Mouse (Mus musculus) forebrain, embryonic 10.5 days (tissue): Measurements from ENCODE around the gene Hspa1l. TPM values are rescaled to one million over a fixed set of nuclear protein-coding genes. Genes with fewer than 3 reads are reported as not detected.
A peak's percentile ranks its signal among the peaks of the same experiment; 100 is the strongest.
"Not testable (repeated sequence)": the region's sequence is repeated elsewhere in the genome, so short reads cannot be mapped to it uniquely, and the experiment has no call there.

Experiments used
- DNase-seq: peaks from one replicate; pipeline ENCODE4 v3.0.0-alpha.2; 2017; ENCODE audit warnings: low spot score; ENCODE audit errors: extremely low spot score
- H3K27ac ChIP-seq: fragments of 300-500 bp; sonication (generic); 2 replicates; pipeline ENCODE4 v1.5.1; 2016; ENCODE audit warnings: mild to moderate bottlenecking
- H3K27me3 ChIP-seq: fragments of 300-500 bp; sonication (generic); 2 replicates; pipeline ENCODE4 v1.6.1; 2016; ENCODE audit warnings: mild to moderate bottlenecking; ENCODE audit not compliant: poor library complexity, severe bottlenecking
- H3K36me3 ChIP-seq: fragments of 300-500 bp; sonication (generic); replicated peaks from 2 replicates; pipeline ENCODE4 v1.6.1; 2016; ENCODE audit warnings: mild to moderate bottlenecking, moderate library complexity
- H3K4me1 ChIP-seq: fragments of 300-500 bp; sonication (generic); 2 replicates; pipeline ENCODE4 v1.6.1; 2016
- H3K4me3 ChIP-seq: fragments of 300-500 bp; sonication (generic); 2 replicates; pipeline ENCODE4 v1.5.1; 2016; ENCODE audit warnings: mild to moderate bottlenecking, moderate library complexity
- H3K9me3 ChIP-seq: fragments of 300-500 bp; sonication (generic); 2 replicates; pipeline ENCODE4 v1.6.1; 2016; ENCODE audit warnings: mild to moderate bottlenecking, moderate library complexity
- WGBS: fragments of 180-500 bp; shearing (Covaris S2); methylation state at CpG from one replicate; pipeline ENCODE4 v1.1.7; 2016; 5-methylcytosine and 5-hydroxymethylcytosine counted together
- polyA plus RNA-seq: library from polyadenylated mRNA; unstranded; fragments of >200 nt; fragmentation: Nextera tagmentation; extraction: Ambion mirVana; gene quantifications from 2 replicates; pipeline ENCODE4 v1.2.1, GENCODE M21; 2016

The Hspa1l gene
- polyA plus RNA-seq, 1 experiment from 2014 or later, result 1.1 TPM

- Histone ChIP-seq H3K9me3 (0 out of 2 replicates have a peak, but pooled peaks cover 3% of the 10 kb centered on the region), H3K27ac (no peak overlapping the region), H3K4me3 (no peak overlapping the region; the same call in 1 of the 2 replicates), H3K4me1 (peaks cover 31% of the 10 kb centered on the region), H3K36me3 (peaks cover 78% of the 10 kb centered on the region), H3K27me3 (no peaks in the 10 kb centered on the region)
- no peak for DNase-seq
- 93% methylated on average over 10 of the region's 10 CpGs for WGBS
These were observed 32.7 kb downstream of the Hspa1l start for GRCm38 (mm10) chr17:35005158-35005557.

GRCm38 (mm10) chr17:35005902-35006301 is 33.4 kb downstream of the Hspa1l start:
- not testable (repeated sequence) for H3K27me3 ChIP-seq, H3K27ac ChIP-seq, H3K9me3 ChIP-seq, DNase-seq, H3K4me3 ChIP-seq
- 98% methylated on average over 4 of the region's 5 CpGs for WGBS
- H3K4me1 ChIP-seq, result peaks cover 26% of the 10 kb centered on the region
- peaks cover 85% of the 10 kb centered on the region for H3K36me3 ChIP-seq

DNA sequence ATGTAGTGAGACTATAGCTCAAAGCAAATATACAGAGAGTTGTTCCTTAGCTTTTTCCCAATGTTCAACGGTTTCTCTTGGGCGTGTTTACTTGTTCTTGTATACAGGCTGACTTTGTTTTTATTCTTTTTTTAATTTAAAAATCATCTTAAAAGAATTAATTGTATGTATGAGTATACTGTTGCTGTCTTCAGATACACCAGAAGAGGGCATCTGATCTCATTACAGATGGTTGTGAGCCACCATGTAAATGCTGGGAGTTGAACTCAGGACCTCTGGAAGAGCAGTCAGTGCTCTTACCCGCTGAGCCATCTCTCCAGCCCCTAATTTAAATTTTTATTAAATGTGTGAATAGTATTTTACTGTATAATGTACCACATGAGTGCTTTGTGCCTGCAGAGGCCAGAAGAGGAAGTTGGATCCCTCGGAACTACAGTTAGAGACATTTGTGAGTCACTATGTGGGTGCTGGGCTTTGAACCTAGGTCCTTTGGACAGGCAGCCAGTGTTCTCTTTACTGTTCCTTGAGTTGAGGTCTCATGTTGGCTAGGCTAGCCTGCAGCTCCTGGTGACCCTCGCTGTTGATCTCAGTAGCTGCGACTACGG is 35.0 kb downstream of the Hspa1l start:
- no peaks in the 10 kb centered on the region for H3K27me3 ChIP-seq
- H3K4me3 ChIP-seq, result no peak overlapping the region
- H3K9me3 ChIP-seq, result 0 out of 2 replicates have a peak, but pooled peaks cover 3% of the 10 kb centered on the region
- peaks cover 98% of the 10 kb centered on the region for H3K36me3 ChIP-seq
- no peak overlapping the region for H3K27ac ChIP-seq
- WGBS, result 94% methylated on average over 7 of the region's 7 CpGs
- DNase-seq, result no peak
- H3K4me1 ChIP-seq, result peaks cover 12% of the 10 kb centered on the region

GRCm38 (mm10) chr17:35009586-35009985 is 37.1 kb downstream of the Hspa1l start:
- H3K27me3 ChIP-seq, result no peaks in the 10 kb centered on the region
- H3K4me3 ChIP-seq, result no peak overlapping the region; the same call in 1 of the 2 replicates
- DNase-seq, result no peak
- H3K27ac ChIP-seq, result no peak overlapping the region
- 87% methylated on average over 7 of the region's 7 CpGs for WGBS
- H3K4me1 ChIP-seq, result no peaks in the 10 kb centered on the region
- H3K36me3 ChIP-seq, result peaks cover 100% of the 10 kb centered on the region
- H3K9me3 ChIP-seq, result 0 out of 2 replicates have a peak, but pooled peaks cover 3% of the 10 kb centered on the region

- no peak for DNase-seq
- Histone ChIP-seq H3K4me3 (no peak overlapping the region), H3K4me1 (no peaks in the 10 kb centered on the region), H3K36me3 (peaks cover 100% of the 10 kb centered on the region), H3K27ac (no peak overlapping the region), H3K27me3 (no peaks in the 10 kb centered on the region), H3K9me3 (0 out of 2 replicates have a peak, but pooled peaks cover 2% of the 10 kb centered on the region)
- 94% methylated on average over 8 of the region's 8 CpGs for WGBS
These were observed 38.9 kb downstream of the Hspa1l start for GRCm38 (mm10) chr17:35011440-35011839.

DNA sequence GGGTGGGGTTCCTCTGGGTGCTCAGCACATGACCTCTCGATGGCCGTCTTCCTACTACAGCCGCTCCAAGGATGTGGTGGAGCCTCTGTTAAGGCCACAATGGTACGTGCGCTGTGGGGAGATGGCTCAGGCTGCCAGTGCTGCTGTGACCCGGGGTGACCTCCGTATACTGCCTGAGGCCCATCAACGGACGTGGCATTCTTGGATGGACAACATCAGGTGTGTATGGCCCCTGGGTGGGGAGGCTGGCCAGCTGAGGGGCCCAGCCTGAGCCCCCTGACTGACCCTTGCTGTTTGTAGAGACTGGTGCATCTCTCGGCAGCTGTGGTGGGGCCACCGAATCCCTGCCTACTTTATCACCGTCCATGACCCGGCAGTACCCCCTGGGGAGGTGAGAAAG is 39.9 kb downstream of the Hspa1l start:
- no peaks in the 10 kb centered on the region for H3K27me3 ChIP-seq
- peaks cover 100% of the 10 kb centered on the region for H3K36me3 ChIP-seq
- WGBS, result 87% methylated on average over 13 of the region's 13 CpGs
- no peaks in the 10 kb centered on the region for H3K9me3 ChIP-seq
- H3K4me1 ChIP-seq, result no peaks in the 10 kb centered on the region
- H3K27ac ChIP-seq, result no peak overlapping the region
- DNase-seq, result no peak
- no peak overlapping the region for H3K4me3 ChIP-seq

DNA sequence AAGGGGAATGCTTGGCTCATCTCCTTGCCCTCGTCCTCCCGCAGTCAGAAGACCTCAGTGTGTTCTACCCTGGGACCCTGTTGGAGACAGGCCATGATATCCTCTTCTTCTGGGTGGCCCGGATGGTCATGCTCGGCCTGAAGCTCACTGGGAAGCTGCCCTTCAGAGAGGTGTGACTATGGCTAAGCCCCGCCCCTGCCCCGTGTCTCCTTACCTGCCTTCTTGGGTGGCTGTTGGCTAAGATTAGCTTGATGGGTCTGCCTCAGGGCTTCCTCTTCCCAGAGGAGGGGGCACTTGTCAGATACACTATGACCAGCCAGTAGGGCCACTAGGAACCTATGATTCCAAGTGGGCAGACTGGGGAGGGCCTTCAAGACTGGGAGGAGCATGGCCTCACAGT is 40.7 kb downstream of the Hspa1l start:
- Histone ChIP-seq H3K27ac (no peak overlapping the region), H3K27me3 (no peaks in the 10 kb centered on the region), H3K4me1 (no peaks in the 10 kb centered on the region), H3K4me3 (no peak overlapping the region), H3K36me3 (peaks cover 100% of the 10 kb centered on the region), H3K9me3 (no peaks in the 10 kb centered on the region)
- WGBS, result 93% methylated on average over 6 of the region's 6 CpGs
- no peak for DNase-seq

DNA sequence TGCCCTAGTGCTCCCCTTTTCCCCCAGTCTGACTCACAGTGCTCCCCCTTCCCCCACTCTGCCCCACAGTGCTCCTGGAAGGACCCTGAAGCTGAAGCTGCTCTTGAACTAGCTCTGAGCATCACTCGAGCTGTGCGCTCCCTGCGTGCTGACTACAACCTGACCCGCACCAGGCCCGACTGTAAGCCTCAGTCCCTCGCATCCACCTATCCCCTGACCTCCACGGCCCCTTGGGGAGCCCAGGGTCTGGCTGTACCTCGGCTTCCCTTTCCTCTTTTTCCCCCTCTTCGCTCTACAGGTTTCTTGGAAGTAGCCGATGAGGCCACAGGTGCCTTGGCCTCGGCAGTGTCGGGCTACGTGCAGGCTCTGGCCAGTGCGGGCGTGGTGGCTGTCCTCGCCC is 42.8 kb downstream of the Hspa1l start:
- H3K9me3 ChIP-seq, result no peaks in the 10 kb centered on the region
- WGBS, result 95% methylated on average over 16 of the region's 16 CpGs
- DNase-seq, result no peak
- H3K4me3 ChIP-seq, result no peak overlapping the region
- H3K36me3 ChIP-seq, result peaks cover 83% of the 10 kb centered on the region
- H3K27ac ChIP-seq, result no peak overlapping the region
- no peaks in the 10 kb centered on the region for H3K4me1 ChIP-seq
- H3K27me3 ChIP-seq, result no peaks in the 10 kb centered on the region

DNA sequence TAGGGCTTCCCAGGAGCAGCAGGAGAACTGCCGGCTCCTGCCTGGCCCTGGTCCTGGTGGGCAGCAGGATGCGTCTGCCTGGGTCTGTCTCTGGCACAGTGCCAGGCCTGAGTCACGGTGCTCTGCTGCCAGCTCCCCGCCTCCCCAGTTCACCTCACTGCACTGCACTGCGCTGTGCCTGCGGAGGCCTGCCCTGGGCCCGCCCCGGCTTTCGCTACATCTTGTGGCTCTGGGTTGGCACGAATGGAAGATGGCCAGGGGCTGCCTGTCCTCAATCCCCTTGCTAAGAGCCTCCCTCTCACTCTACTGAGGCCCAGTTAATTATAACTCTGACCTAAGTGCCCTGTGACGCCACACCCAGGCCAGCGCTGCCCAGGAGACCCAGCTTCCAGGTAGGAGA is 43.9 kb downstream of the Hspa1l start, which contains the start of gene Vwa7:
TSS of gene Vwa7 (plus strand) at position 204 of the 400 bp plus-strand sequence.
- Histone ChIP-seq H3K36me3 (peaks cover 72% of the 10 kb centered on the region), H3K27me3 (no peaks in the 10 kb centered on the region), H3K4me1 (peaks cover 9% of the 10 kb centered on the region), H3K4me3 (no peak within 1 kb of the TSS), H3K9me3 (no peaks in the 10 kb centered on the region), H3K27ac (peak within 1 kb of the TSS; percentile 35; the same call in 1 of the 2 replicates)
- 90% methylated on average over 11 of the region's 12 CpGs for whole genome bisulfite sequencing
- DNase-seq, result no peak

GRCm38 (mm10) chr17:35016791-35017705 is 44.5 kb downstream of the Hspa1l start:
- H3K9me3 ChIP-seq, result no peaks in the 10 kb centered on the region
- no peak overlapping the region for H3K4me3 ChIP-seq
- peak overlapping the region; percentile 35; the same call in 1 of the 2 replicates for H3K27ac ChIP-seq
- H3K4me1 ChIP-seq, result peaks cover 15% of the 10 kb centered on the region
- no peak for DNase-seq
- H3K27me3 ChIP-seq, result no peaks in the 10 kb centered on the region
- 79% methylated on average over 10 of the region's 10 CpGs for WGBS
- H3K36me3 ChIP-seq, result peaks cover 66% of the 10 kb centered on the region

GRCm38 (mm10) chr17:35017706-35018030 is 45.2 kb downstream of the Hspa1l start:
- no peak for DNase-seq
- no peak overlapping the region for H3K27ac ChIP-seq
- no peak overlapping the region for H3K4me3 ChIP-seq
- no peaks in the 10 kb centered on the region for H3K27me3 ChIP-seq
- H3K9me3 ChIP-seq, result no peaks in the 10 kb centered on the region
- peaks cover 59% of the 10 kb centered on the region for H3K36me3 ChIP-seq
- WGBS, result 73% methylated on average over 14 of the region's 14 CpGs
- peaks cover 16% of the 10 kb centered on the region for H3K4me1 ChIP-seq

GRCm38 (mm10) chr17:35018171-35018570 is 45.7 kb downstream of the Hspa1l start:
- Histone ChIP-seq H3K9me3 (no peaks in the 10 kb centered on the region), H3K4me3 (no peak overlapping the region), H3K27me3 (no peaks in the 10 kb centered on the region), H3K36me3 (peaks cover 54% of the 10 kb centered on the region), H3K4me1 (peaks cover 16% of the 10 kb centered on the region), H3K27ac (no peak overlapping the region)
- WGBS, result 79% methylated on average over 3 of the region's 3 CpGs
- no peak for DNase-seq

DNA sequence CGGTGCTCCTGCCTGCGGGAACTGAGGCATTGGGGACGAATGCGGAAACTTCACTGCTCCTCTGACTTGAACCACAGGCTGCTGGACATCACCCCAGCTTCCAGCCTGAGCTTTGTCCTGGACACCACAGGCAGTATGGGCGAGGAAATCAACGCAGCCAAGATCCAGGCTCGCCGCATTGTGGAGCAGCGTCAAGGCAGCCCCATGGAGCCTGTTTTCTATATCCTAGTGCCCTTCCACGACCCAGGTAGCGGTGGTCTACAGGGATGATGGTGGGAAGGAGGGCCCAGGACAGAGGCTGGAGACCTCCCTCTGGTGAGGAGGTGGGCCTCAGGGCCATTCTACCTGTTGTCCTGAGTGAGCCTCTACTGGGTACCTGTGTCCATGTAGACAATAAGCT is 47.4 kb downstream of the Hspa1l start:
- 81% methylated on average over 11 of the region's 11 CpGs for WGBS
- Histone ChIP-seq H3K9me3 (no peaks in the 10 kb centered on the region), H3K27ac (no peak overlapping the region), H3K27me3 (no peaks in the 10 kb centered on the region), H3K4me3 (peak overlapping the region; percentile 15; the same call in 1 of the 2 replicates), H3K4me1 (peaks cover 33% of the 10 kb centered on the region), H3K36me3 (peaks cover 37% of the 10 kb centered on the region)
- DNase-seq, result no peak
